In the genomic region with DNA sequence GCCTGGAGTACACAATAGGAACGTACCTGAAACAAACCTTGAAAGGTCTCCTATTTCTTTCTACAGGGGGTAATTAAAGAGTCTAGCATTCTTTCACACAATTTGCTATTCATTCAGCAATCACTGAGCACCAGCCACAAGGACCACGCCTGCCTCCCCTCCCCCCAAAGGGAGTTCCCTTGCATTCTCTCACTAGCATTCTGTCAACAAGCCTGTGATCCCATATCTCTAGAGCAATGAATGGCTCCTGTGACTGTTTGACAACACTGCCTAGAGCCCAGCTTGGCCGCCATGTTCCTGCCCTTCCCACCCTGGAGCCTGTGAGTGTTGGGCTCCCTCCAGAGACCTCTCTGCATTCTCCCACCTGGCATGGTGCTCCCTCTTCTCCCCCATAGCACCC, we compare ENCODE assay signal across 23 mouse cellular contexts. TPM values are rescaled to one million over a fixed set of nuclear protein-coding genes. Genes with fewer than 3 reads are reported as not detected.
DNase-seq lines count a peak whose midpoint lies in the region; ATAC-seq and TF ChIP-seq lines count a peak whose summit lies in the region.
"Had no signal": no experiment of that assay in that cellular context is flagged by ENCODE, and none has a peak within 500 bp of the region (broad histone marks: within the 10 kb centered on the region; RNA-seq: fewer than 3 reads in every experiment).

No protein-coding gene starts in this region.

- peak overlapping the region; percentile 6; the same call in 1 of the 2 replicates for H3K27ac ChIP-seq in lung, embryonic 15.5 days
- no peak overlapping the region for H3K27ac ChIP-seq in lung, postnatal 0 days (ENCODE audit: low read length)
- H3K27ac ChIP-seq in liver, embryonic 11.5 days (ENCODE audit: low read depth, low read length): no peak overlapping the region
- H3K27ac ChIP-seq in stomach, postnatal 0 days (replicated peaks): no peak overlapping the region
- H3K27ac ChIP-seq: embryonic facial prominence, embryonic 15.5 days; kidney, postnatal 0 days; limb, embryonic 12.5 days; neural tube, embryonic 13.5 days had no signal

- H3K4me3 ChIP-seq in lung, embryonic 15.5 days: no peak overlapping the region
- H3K4me3 ChIP-seq in lung, postnatal 0 days (ENCODE audit: low read depth, low read length): no peak overlapping the region
- H3K4me3 ChIP-seq in liver, embryonic 11.5 days (ENCODE audit: low read depth, low read length): no peak overlapping the region
- H3K4me3 ChIP-seq in stomach, postnatal 0 days (ENCODE audit: low read depth, low read length): no peak overlapping the region
- H3K4me3 ChIP-seq: embryonic facial prominence, embryonic 15.5 days; limb, embryonic 12.5 days; neural tube, embryonic 13.5 days had no signal

- no peak overlapping the region for H3K4me2 ChIP-seq in lung, embryonic 15.5 days
- H3K4me2 ChIP-seq in lung, postnatal 0 days (replicated peaks; ENCODE audit: low read depth, low read length): no peak overlapping the region
- no peak overlapping the region for H3K4me2 ChIP-seq in liver, embryonic 11.5 days
- H3K4me2 ChIP-seq in stomach, postnatal 0 days (replicated peaks; ENCODE audit: low read depth): no peak overlapping the region
- H3K4me2 ChIP-seq: embryonic facial prominence, embryonic 15.5 days; limb, embryonic 12.5 days; neural tube, embryonic 13.5 days had no signal

- TF ChIP-seq CTCF in lung, postnatal 0 days (IDR thresholded peaks at IDR 0.05): no peak
- TF ChIP-seq CTCF in stomach, postnatal 0 days (IDR thresholded peaks at IDR 0.05; ENCODE audit: low read depth): no peak

- H3K4me1 ChIP-seq in lung, embryonic 15.5 days: peaks cover 31% of the 10 kb centered on the region
- peaks cover 10% of the 10 kb centered on the region; the same call in 1 of the 2 replicates for H3K4me1 ChIP-seq in lung, postnatal 0 days (ENCODE audit: insufficient read depth, low read depth, low read length)
- H3K4me1 ChIP-seq in liver, embryonic 11.5 days (replicated peaks; ENCODE audit: control insufficient read depth, insufficient read depth, low read length): peaks cover 5% of the 10 kb centered on the region
- 0 out of 2 replicates have a peak, but pooled peaks cover 3% of the 10 kb centered on the region for H3K4me1 ChIP-seq in stomach, postnatal 0 days (replicated peaks; ENCODE audit: control insufficient read depth, insufficient read depth)

- no peaks in the 10 kb centered on the region for H3K36me3 ChIP-seq in lung, embryonic 15.5 days
- H3K36me3 ChIP-seq in lung, postnatal 0 days (ENCODE audit: insufficient read depth, low read length): no peaks in the 10 kb centered on the region
- H3K36me3 ChIP-seq in liver, embryonic 11.5 days (ENCODE audit: control insufficient read depth, insufficient read depth, low read length): no peaks in the 10 kb centered on the region
- H3K36me3 ChIP-seq in stomach, postnatal 0 days (ENCODE audit: control insufficient read depth, insufficient read depth, low read length): no peaks in the 10 kb centered on the region
- H3K36me3 ChIP-seq: embryonic facial prominence, embryonic 15.5 days; limb, embryonic 12.5 days; neural tube, embryonic 13.5 days had no signal

- no peaks in the 10 kb centered on the region for H3K9me3 ChIP-seq in lung, embryonic 15.5 days
- no peaks in the 10 kb centered on the region for H3K9me3 ChIP-seq in lung, postnatal 0 days (ENCODE audit: low read length)
- no peaks in the 10 kb centered on the region for H3K9me3 ChIP-seq in liver, embryonic 11.5 days (ENCODE audit: control insufficient read depth, low read length)
- H3K9me3 ChIP-seq in stomach, postnatal 0 days (ENCODE audit: control insufficient read depth, low read length): no peaks in the 10 kb centered on the region
- H3K9me3 ChIP-seq: embryonic facial prominence, embryonic 15.5 days; limb, embryonic 12.5 days; neural tube, embryonic 13.5 days had no signal

- no peaks in the 10 kb centered on the region for H3K27me3 ChIP-seq in lung, embryonic 15.5 days
- H3K27me3 ChIP-seq in lung, postnatal 0 days (replicated peaks; ENCODE audit: insufficient read depth, low read length): no peaks in the 10 kb centered on the region
- H3K27me3 ChIP-seq in liver, embryonic 11.5 days (replicated peaks; ENCODE audit: control insufficient read depth, insufficient read depth, low read length): no peaks in the 10 kb centered on the region
- H3K27me3 ChIP-seq in stomach, postnatal 0 days (ENCODE audit: control insufficient read depth, insufficient read depth, low read length): no peaks in the 10 kb centered on the region
- H3K27me3 ChIP-seq: embryonic facial prominence, embryonic 15.5 days; limb, embryonic 12.5 days; neural tube, embryonic 13.5 days had no signal

- DNase-seq in lung, postnatal 0 days (ENCODE audit: low spot score): no peak
- DNase-seq in NIH3T3 (ENCODE audit: low read depth): peak; percentile 3
- DNase-seq in liver, embryonic 11.5 days (ENCODE audit: low spot score): no peak
- DNase-seq in stomach, postnatal 0 days (ENCODE audit: low spot score): peak; percentile 75
- no peak for DNase-seq in right cerebral cortex, postnatal 10 days (ENCODE audit: low spot score in 2 of 2)
- no peak for DNase-seq in frontal cortex, postnatal 36 days (ENCODE audit: low spot score in 2 of 2)
- DNase-seq in embryo, embryonic 9.5 days (ENCODE audit: extremely low spot score): no peak
- DNase-seq: adrenal gland, postnatal 25 days; cerebellum, adult 11-12 months; cerebellum, postnatal 14 days; gastrocnemius, postnatal 10 days; midbrain, embryonic 14.5 days; right cerebral cortex, adult 18-20 months; thymus, adult 18-20 months had no signal

- WGBS in lung, embryonic 15.5 days: 69% methylated on average over 3 of the region's 3 CpGs
- WGBS in lung, postnatal 0 days: 57% methylated on average over 3 of the region's 3 CpGs
- WGBS in liver, embryonic 11.5 days: 46% methylated on average over 3 of the region's 3 CpGs
- WGBS in stomach, postnatal 0 days: 58% methylated on average over 3 of the region's 3 CpGs

- no peak overlapping the region for H3K9ac ChIP-seq in lung, embryonic 15.5 days
- no peak overlapping the region for H3K9ac ChIP-seq in lung, postnatal 0 days (replicated peaks; ENCODE audit: low read depth)
- no peak overlapping the region for H3K9ac ChIP-seq in liver, embryonic 11.5 days (ENCODE audit: low read depth, low read length)
- no peak overlapping the region for H3K9ac ChIP-seq in stomach, postnatal 0 days (ENCODE audit: low read length)
- H3K9ac ChIP-seq: embryonic facial prominence, embryonic 15.5 days; limb, embryonic 12.5 days; neural tube, embryonic 13.5 days had no signal

- no peak for ATAC-seq in lung, embryonic 15.5 days (ENCODE audit: borderline replicate concordance, extremely low read depth, low FRiP score, low TSS enrichment)
- ATAC-seq in lung, postnatal 0 days: no peak
- ATAC-seq in liver, embryonic 11.5 days (replicated peaks; ENCODE audit: low FRiP score): peak; percentile 69
- ATAC-seq in stomach, postnatal 0 days (ENCODE audit: low FRiP score, low TSS enrichment): peak; percentile 66
- ATAC-seq: activated CD4-positive, CD25-positive, alpha-beta regulatory T cell, adult 4 months; CD4-positive, CD25-positive, alpha-beta regulatory T cell, adult 4 months; hindbrain, embryonic 16.5 days; intestine, postnatal 0 days had no signal

- TF ChIP-seq EP300 in lung, postnatal 0 days (IDR thresholded peaks at IDR 0.05): no peak
- TF ChIP-seq EP300 in stomach, postnatal 0 days (optimal IDR thresholded peaks at IDR 0.05): no peak

RNA-seq across cellular contexts. Expression of a gene that starts 5.9 kb away (rescaled TPM):
- 62.5 and 67.7 TPM in 2 replicates for polyA plus RNA-seq in lung, embryonic 15.5 days (2015; fragmentation: Nextera tagmentation; extraction: Ambion mirVana)
- polyA plus RNA-seq in lung, postnatal 0 days (2015; fragmentation: Nextera tagmentation; extraction: Ambion mirVana): 59.3 and 67.3 TPM in 2 replicates
- 49.8 and 53.0 TPM in 2 replicates for polyA plus RNA-seq in liver, embryonic 11.5 days (2014; fragmentation: Nextera tagmentation; extraction: Ambion mirVana)
- polyA plus RNA-seq in stomach, postnatal 0 days (2015; fragmentation: Nextera tagmentation; extraction: Ambion mirVana): 27.9 and 32.9 TPM in 2 replicates

Comparison
In these comparisons a context has a peak if more than half of its experiments do, and no peak if none do; other contexts are left out.
1. ATAC-seq: peak in liver, embryonic 11.5 days (single experiment) and stomach, postnatal 0 days (single experiment); none in lung, embryonic 15.5 days (single experiment) and lung, postnatal 0 days (single experiment).
2. DNase-seq: peak in NIH3T3 (single experiment) and stomach, postnatal 0 days (single experiment); none in lung, postnatal 0 days (single experiment), liver, embryonic 11.5 days (single experiment), right cerebral cortex, postnatal 10 days (0 of 2), frontal cortex, postnatal 36 days (0 of 2) and embryo, embryonic 9.5 days (single experiment).